Mouse (Mus musculus) G1E (cell line): ENCODE data around the gene Lmbr1.

Experiments used
- CTCF ChIP-seq: IDR thresholded peaks from 2 replicates; pipeline ENCODE4 v1.5.1; 2012; ENCODE audit warnings: low read depth, low read length, inconsistent platforms, mixed read lengths
- GATA2 ChIP-seq: IDR thresholded peaks from 2 replicates; pipeline ENCODE4 v1.6.1; 2012; ENCODE audit warnings: low read depth, low read length, inconsistent platforms, borderline replicate concordance

DNA sequence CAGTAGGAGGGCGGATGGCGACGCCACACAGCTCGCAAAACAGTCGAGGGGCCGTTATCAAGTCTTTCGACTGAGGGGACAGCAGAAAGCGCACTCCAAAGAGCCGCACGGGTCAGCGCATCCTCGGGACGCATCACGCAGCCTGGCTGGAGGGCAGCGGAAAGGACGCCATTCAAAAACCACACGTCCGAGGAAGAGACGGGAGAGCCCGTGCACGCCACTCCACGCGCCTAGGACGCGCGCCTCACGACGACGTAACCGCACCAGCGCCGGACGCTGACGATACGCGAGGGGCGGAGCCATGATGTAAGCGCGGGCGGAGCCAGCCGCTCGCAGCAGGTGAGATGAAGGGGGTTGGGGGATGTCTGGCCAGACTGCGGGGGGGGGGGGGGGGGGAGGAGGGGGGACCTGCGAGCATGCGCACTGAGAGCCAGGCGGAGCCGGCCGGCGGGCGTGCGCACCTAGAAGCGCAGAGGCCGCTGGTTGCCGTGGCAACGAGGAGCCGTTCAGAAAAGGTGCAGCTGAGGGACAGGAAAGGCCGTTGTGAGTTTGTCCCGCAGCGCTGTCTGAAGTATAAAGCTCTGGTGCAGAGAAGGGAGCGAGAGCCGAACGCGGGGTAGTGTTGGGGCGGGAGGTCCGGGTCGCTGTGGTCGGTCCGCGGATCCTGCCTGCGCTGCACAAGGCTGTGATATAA, 182.5 kb downstream of the Lmbr1 start, which contains the start of gene Rnf32:
- TF ChIP-seq CTCF (no peak), GATA2 (no peak)
